Mouse (Mus musculus) lung, adult 18-20 months (tissue): ENCODE measurements at regions not wholly inside any gene's neighbourhood (a gene's known extent, or its start where the extent isn't known, plus 50 kb on each side); places are given as distances from the start of the nearest gene placed in this dataset.
"Not testable (repeated sequence)": the region's sequence is repeated elsewhere in the genome, so short reads cannot be mapped to it uniquely, and the experiment has no call there.

Source experiments
- DNase-seq, 2 experiments: peaks; one replicate each; pipeline ENCODE4 v3.0.0; 2022; ENCODE audit warnings: mixed read lengths in 2 of 2

GRCm38 (mm10) chr17:69821901-69822300, 147.0 kb upstream of the Dlgap1 start:
- no peak for DNase-seq

GRCm38 (mm10) chr17:69822921-69823320, 146.0 kb upstream of the Dlgap1 start:
- DNase-seq, result no peak

DNA sequence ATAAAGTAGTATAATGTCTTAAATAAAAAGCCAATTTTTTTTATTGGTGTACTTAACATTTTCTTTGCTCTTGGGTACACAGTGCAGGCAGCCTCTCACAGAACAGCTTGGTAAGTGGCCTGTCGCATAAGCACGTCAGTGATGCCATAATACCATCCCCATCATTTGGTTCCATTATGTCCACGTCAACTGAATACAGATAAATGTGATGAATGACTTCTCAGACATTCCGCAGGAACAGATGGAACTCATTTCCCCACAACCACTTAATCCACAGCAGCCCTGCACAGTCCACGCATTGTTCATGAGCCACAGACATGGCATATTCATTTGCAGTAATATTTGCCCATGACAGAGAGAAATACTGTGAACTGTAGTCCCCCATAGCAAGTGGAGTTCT, 127.6 kb upstream of the Dlgap1 start:
- DNase-seq, result no peak

GRCm38 (mm10) chr17:69848306-69848705, 120.6 kb upstream of the Dlgap1 start:
- no peak for DNase-seq

DNA sequence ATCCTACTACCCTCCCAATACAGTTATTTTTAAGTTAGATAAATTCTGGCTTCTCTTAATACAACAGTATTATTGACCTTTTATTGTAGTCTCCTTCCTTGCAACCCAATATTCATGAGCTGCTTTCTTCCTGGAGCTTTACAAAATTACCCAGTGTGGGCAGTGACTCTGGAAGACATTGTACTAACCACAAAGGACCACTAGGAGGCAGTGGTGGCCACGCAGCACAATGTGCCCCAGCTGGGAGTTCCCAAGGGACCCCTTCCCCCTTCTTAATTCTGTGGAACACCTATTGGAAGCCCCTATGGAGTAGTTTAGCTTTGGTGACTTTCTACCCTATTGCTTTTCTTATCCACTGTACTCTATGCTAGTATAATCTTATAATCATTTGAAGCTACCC, 118.8 kb upstream of the Dlgap1 start:
- no peak for DNase-seq

- DNase-seq, result not testable (repeated sequence)
These were observed 88.9 kb upstream of the Dlgap1 start for GRCm38 (mm10) chr17:69879958-69880357.

GRCm38 (mm10) chr17:69893980-69894379, 74.9 kb upstream of the Dlgap1 start:
- no peak for DNase-seq
